Mouse (Mus musculus): Measurements from ENCODE around the gene BC107364. TPM values are rescaled to one million over a fixed set of nuclear protein-coding genes. Genes with fewer than 3 reads are reported as not detected.
"Not testable (repeated sequence)": the region's sequence is repeated elsewhere in the genome, so short reads cannot be mapped to it uniquely, and the experiment has no call there.

Gene BC107364
- polyA plus RNA-seq, 1 experiment from 2014 or later = not detected

DNA sequence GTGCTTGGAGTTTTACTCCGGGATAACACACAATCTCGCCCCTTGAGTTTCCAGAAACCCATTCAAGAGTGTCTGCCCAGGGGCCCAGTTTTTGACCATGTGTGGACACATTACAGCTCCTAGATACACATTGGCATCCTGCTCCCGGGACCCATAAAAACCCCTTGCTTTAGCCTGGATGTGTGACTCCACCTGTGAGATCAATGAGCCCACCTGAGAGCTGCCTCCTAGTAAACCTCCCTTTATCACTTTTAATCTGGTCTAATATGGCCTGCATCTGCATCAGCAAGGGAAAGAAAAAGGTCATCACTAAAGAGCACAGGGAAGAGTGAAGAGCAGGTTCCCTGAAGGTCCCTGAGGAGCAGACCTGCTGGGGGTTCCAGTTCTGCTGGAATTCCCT, 29.8 kb upstream of the BC107364 start:
- Histone ChIP-seq H3K4me2 (ENCODE audit: low read length) (no peak overlapping the region), H3K9ac (replicated peaks; ENCODE audit: low read length) (no peak overlapping the region), H3K27ac (replicated peaks; ENCODE audit: low read depth, low read length) (no peak overlapping the region), H3K36me3 (ENCODE audit: control insufficient read depth, insufficient read depth, low read length) (no peaks in the 10 kb centered on the region), H3K4me3 (replicated peaks; ENCODE audit: low read depth, low read length) (no peak overlapping the region), H3K4me1 (ENCODE audit: control insufficient read depth, insufficient read depth, low read length) (no peaks in the 10 kb centered on the region), H3K27me3 (ENCODE audit: control insufficient read depth, insufficient read depth, low read length) (peaks cover 24% of the 10 kb centered on the region), H3K9me3 (ENCODE audit: control insufficient read depth, low read length) (no peaks in the 10 kb centered on the region)
- no peak for DNase-seq
- ATAC-seq (ENCODE audit: low FRiP score, low TSS enrichment) = no peak
- 88% methylated on average over 3 of the region's 3 CpGs for WGBS

DNA sequence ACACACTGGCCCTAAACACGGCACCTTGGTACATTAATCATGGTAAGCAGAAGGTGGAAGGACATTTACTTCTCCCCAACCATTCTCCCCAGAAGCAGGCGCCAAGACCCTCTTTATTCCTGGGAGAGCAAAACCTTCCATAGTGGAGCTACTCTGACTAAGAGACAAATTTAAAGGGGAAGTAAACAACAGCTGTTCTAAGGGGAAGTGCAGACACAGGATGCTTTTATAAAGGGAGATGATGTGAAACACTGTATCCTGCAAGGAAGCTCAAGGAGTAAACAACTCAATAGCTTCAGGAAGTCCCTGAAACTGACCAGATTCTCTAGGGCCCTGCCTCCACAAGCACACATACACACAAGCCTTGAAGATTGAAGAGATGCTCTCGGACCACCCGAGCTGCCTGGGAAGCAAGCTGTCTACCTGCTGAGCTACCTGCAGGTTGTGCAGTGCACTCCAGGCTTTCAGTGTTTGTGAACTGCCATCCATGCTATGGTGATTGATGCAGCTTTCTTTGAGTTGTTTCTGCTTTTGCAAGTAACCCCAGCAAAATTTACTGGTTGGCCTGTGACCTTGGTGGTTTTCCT, 28.7 kb upstream of the BC107364 start:
- DNase-seq (no peak), ATAC-seq (ENCODE audit: low FRiP score, low TSS enrichment) (no peak)
- Histone ChIP-seq H3K9me3 (ENCODE audit: control insufficient read depth, low read length) (no peaks in the 10 kb centered on the region), H3K4me3 (replicated peaks; ENCODE audit: low read depth, low read length) (no peak overlapping the region), H3K27me3 (ENCODE audit: control insufficient read depth, insufficient read depth, low read length) (peaks cover 34% of the 10 kb centered on the region), H3K9ac (replicated peaks; ENCODE audit: low read length) (no peak overlapping the region), H3K36me3 (ENCODE audit: control insufficient read depth, insufficient read depth, low read length) (no peaks in the 10 kb centered on the region), H3K4me1 (ENCODE audit: control insufficient read depth, insufficient read depth, low read length) (no peaks in the 10 kb centered on the region), H3K27ac (replicated peaks; ENCODE audit: low read depth, low read length) (no peak overlapping the region), H3K4me2 (ENCODE audit: low read length) (no peak overlapping the region)
- WGBS = 90% methylated on average over 4 of the region's 4 CpGs

DNA sequence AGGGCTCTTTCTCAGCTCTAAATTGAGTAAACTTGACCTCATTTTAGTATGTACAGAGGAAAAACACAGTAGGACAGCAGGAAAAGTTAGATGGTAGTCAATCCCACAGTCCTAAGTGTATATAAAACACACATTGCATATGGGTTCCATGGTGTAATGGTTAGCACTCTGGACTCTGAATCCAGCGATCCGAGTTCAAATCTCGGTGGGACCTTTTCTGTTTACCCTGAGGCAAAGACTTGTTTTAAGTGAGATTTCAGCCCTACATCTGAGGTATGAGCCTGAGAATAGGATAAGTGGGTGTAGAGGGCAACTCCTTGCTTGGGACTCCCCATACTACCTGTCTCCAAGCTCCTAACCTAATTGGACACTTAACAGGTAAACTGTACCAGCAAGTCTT, 27.1 kb upstream of the BC107364 start:
- no peak overlapping the region for H3K4me3 ChIP-seq (replicated peaks; ENCODE audit: low read depth, low read length)
- peaks cover 39% of the 10 kb centered on the region for H3K27me3 ChIP-seq (ENCODE audit: control insufficient read depth, insufficient read depth, low read length)
- 25% methylated on average over 3 of the region's 3 CpGs for WGBS
- DNase-seq (no peak), ATAC-seq (ENCODE audit: low FRiP score, low TSS enrichment) (no peak)
- H3K9ac ChIP-seq (replicated peaks; ENCODE audit: low read length) = no peak overlapping the region
- H3K27ac ChIP-seq (replicated peaks; ENCODE audit: low read depth, low read length) = no peak overlapping the region
- no peaks in the 10 kb centered on the region for H3K36me3 ChIP-seq (ENCODE audit: control insufficient read depth, insufficient read depth, low read length)
- H3K4me1 ChIP-seq (ENCODE audit: control insufficient read depth, insufficient read depth, low read length) = peaks cover 5% of the 10 kb centered on the region; the same call in 1 of the 2 replicates
- H3K9me3 ChIP-seq (ENCODE audit: control insufficient read depth, low read length) = no peaks in the 10 kb centered on the region
- H3K4me2 ChIP-seq (ENCODE audit: low read length) = no peak overlapping the region

DNA sequence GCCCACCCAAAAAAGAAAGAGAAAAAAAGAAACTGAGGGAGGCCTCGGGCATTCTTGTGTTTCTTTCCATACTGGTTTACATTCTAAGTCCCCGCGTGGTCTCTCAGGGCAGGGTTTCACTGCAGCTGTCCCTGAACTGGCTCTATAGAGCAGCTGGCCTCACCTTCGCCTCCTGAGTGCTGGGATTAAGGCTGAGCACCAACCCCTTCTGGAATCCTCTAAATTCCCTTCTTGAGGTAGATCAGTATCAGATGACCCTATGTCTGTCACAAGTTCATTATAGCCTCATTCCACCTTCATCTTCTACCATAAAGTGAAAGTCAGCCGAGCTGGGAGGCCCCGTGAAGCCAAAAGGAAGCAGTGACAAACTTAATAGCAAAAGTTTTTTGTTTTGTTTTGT, 25.5 kb upstream of the BC107364 start:
- Histone ChIP-seq H3K4me2 (ENCODE audit: low read length) (no peak overlapping the region), H3K27ac (replicated peaks; ENCODE audit: low read depth, low read length) (no peak overlapping the region), H3K9me3 (ENCODE audit: control insufficient read depth, low read length) (no peaks in the 10 kb centered on the region), H3K4me1 (ENCODE audit: control insufficient read depth, insufficient read depth, low read length) (peaks cover 5% of the 10 kb centered on the region; the same call in 1 of the 2 replicates), H3K4me3 (replicated peaks; ENCODE audit: low read depth, low read length) (no peak overlapping the region), H3K27me3 (ENCODE audit: control insufficient read depth, insufficient read depth, low read length) (peaks cover 49% of the 10 kb centered on the region), H3K9ac (replicated peaks; ENCODE audit: low read length) (no peak overlapping the region), H3K36me3 (ENCODE audit: control insufficient read depth, insufficient read depth, low read length) (no peaks in the 10 kb centered on the region)
- ATAC-seq (ENCODE audit: low FRiP score, low TSS enrichment) (no peak), DNase-seq (no peak)
- 65% methylated on average over 6 of the region's 6 CpGs for WGBS

DNA sequence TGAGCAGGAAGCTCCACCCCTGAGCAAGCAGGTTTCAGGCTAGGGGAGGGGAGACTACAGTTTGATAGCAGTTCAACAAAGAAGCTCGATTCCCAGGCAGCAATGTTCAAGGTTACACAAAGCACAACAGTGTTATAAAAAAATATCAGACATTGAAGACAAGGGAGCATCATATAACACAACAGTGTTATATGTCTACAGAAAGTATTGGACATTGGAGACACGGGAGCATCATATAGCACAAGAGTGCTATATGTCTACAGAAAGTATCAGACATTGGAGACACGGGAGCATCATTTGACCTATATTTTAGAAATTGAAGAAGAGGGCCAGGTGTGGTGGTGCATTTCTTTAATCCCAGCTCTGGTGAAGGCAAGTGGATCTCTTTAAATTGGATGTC, 25.0 kb upstream of the BC107364 start:
- no peak overlapping the region for H3K9ac ChIP-seq (replicated peaks; ENCODE audit: low read length)
- H3K4me1 ChIP-seq (ENCODE audit: control insufficient read depth, insufficient read depth, low read length) = peaks cover 5% of the 10 kb centered on the region; the same call in 1 of the 2 replicates
- H3K36me3 ChIP-seq (ENCODE audit: control insufficient read depth, insufficient read depth, low read length) = no peaks in the 10 kb centered on the region
- peaks cover 50% of the 10 kb centered on the region for H3K27me3 ChIP-seq (ENCODE audit: control insufficient read depth, insufficient read depth, low read length)
- no peak overlapping the region for H3K27ac ChIP-seq (replicated peaks; ENCODE audit: low read depth, low read length)
- WGBS = 58% methylated on average over 3 of the region's 3 CpGs
- no peak for DNase-seq
- H3K4me2 ChIP-seq (ENCODE audit: low read length) = no peak overlapping the region
- no peak for ATAC-seq (ENCODE audit: low FRiP score, low TSS enrichment)
- no peaks in the 10 kb centered on the region for H3K9me3 ChIP-seq (ENCODE audit: control insufficient read depth, low read length)
- H3K4me3 ChIP-seq (replicated peaks; ENCODE audit: low read depth, low read length) = no peak overlapping the region

DNA sequence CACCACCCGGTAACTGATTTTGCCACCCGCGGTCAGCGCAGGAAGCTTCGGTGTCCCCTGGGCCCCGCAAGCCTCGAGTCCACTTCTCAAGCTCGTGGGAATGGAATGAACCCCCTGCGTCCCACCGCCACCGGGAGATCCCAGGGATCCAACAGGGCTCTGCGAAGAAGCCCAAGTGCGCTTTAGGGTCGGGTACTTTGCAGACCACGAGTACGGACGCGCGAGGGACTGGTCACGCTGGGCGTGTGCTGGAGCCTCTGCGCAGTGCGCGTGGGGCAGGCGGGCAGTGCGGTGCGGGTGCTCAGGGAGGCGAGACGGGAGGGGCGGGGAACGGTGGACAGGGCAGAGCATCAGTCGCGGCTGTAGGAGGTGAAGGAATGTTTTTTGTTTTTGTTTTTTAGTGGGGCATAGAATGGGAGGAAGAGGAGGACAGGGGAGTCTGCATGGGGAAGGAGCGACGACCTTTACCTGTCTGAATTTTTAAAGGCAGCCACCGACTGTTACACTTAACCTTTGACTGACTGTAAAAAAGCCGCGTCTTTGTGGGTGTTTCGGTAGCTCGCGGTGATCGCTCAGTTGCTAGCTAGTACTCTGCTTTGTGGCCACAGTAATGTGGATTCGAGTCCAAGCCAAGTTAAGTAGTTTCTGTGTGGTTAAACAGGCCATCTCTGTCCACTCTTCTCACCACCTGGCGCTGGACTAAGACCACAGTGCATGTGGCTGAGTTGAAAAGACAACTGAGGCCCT, 23.0 kb upstream of the BC107364 start:
- H3K4me1 ChIP-seq (ENCODE audit: control insufficient read depth, insufficient read depth, low read length) = peaks cover 5% of the 10 kb centered on the region; the same call in 1 of the 2 replicates
- 1% methylated on average over 44 of the region's 44 CpGs for WGBS
- H3K9ac ChIP-seq (replicated peaks; ENCODE audit: low read length) = peak overlapping the region; percentile 44
- H3K27me3 ChIP-seq (ENCODE audit: control insufficient read depth, insufficient read depth, low read length) = peaks cover 50% of the 10 kb centered on the region
- peak; percentile 17 for DNase-seq
- H3K36me3 ChIP-seq (ENCODE audit: control insufficient read depth, insufficient read depth, low read length) = no peaks in the 10 kb centered on the region
- peak overlapping the region; percentile 63 for H3K4me2 ChIP-seq (ENCODE audit: low read length)
- no peak for ATAC-seq (ENCODE audit: low FRiP score, low TSS enrichment)
- H3K27ac ChIP-seq (replicated peaks; ENCODE audit: low read depth, low read length) = no peak overlapping the region
- H3K9me3 ChIP-seq (ENCODE audit: control insufficient read depth, low read length) = no peaks in the 10 kb centered on the region
- peak overlapping the region; percentile 34 for H3K4me3 ChIP-seq (replicated peaks; ENCODE audit: low read depth, low read length)

DNA sequence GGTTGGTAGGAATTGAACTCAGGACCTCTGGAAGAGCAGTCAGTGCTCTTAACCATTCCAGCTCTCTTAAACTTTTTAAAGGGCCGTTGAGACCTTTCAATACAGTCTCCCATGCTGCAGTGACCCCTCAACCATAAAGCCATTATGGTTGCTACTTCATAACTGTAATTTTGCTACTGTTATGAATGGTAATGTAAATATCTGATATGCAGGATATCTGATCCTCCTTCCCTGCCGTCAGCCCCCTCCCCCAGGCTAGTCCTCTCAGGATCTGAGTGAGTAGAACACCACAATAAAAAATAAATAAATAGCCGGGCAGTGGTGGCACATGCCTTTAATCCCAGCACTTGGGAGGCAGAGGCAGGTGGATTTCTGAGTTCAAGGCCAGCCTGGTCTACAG, 21.4 kb upstream of the BC107364 start:
- not testable (repeated sequence) for H3K9me3 ChIP-seq (ENCODE audit: control insufficient read depth, low read length); DNase-seq; H3K4me3 ChIP-seq (replicated peaks; ENCODE audit: low read depth, low read length); ATAC-seq (ENCODE audit: low FRiP score, low TSS enrichment); H3K4me2 ChIP-seq (ENCODE audit: low read length); H3K36me3 ChIP-seq (ENCODE audit: control insufficient read depth, insufficient read depth, low read length); H3K27ac ChIP-seq (replicated peaks; ENCODE audit: low read depth, low read length); H3K4me1 ChIP-seq (ENCODE audit: control insufficient read depth, insufficient read depth, low read length); H3K9ac ChIP-seq (replicated peaks; ENCODE audit: low read length)
- 74% methylated on average over 3 of the region's 3 CpGs for WGBS
- peaks cover 50% of the 10 kb centered on the region for H3K27me3 ChIP-seq (ENCODE audit: control insufficient read depth, insufficient read depth, low read length)

DNA sequence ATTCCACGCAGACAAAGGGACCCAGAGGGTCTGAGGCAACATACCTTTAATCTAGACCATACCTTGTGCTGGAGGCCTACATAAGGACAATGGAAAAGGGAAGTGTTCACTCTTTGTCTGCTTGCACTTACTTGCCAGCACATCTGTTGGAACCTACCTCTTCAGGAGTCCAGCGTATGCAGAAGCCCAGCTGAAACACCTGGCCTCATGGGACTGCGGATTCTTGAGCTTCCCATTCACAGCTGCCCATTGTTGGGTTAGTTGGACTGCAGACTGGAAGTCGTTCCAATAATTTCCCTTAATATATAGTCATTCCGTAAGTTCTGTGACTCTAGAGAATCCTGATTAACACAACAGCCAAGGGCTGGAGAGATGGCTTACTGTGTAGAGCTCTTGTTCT, 20.0 kb upstream of the BC107364 start:
- no peak overlapping the region for H3K9ac ChIP-seq (replicated peaks; ENCODE audit: low read length)
- DNase-seq (no peak), ATAC-seq (ENCODE audit: low FRiP score, low TSS enrichment) (no peak)
- H3K27me3 ChIP-seq (ENCODE audit: control insufficient read depth, insufficient read depth, low read length) = peaks cover 37% of the 10 kb centered on the region
- no peaks in the 10 kb centered on the region for H3K36me3 ChIP-seq (ENCODE audit: control insufficient read depth, insufficient read depth, low read length)
- H3K27ac ChIP-seq (replicated peaks; ENCODE audit: low read depth, low read length) = no peak overlapping the region
- H3K4me1 ChIP-seq (ENCODE audit: control insufficient read depth, insufficient read depth, low read length) = peaks cover 5% of the 10 kb centered on the region; the same call in 1 of the 2 replicates
- H3K9me3 ChIP-seq (ENCODE audit: control insufficient read depth, low read length) = no peaks in the 10 kb centered on the region
- H3K4me3 ChIP-seq (replicated peaks; ENCODE audit: low read depth, low read length) = no peak overlapping the region
- H3K4me2 ChIP-seq (ENCODE audit: low read length) = no peak overlapping the region
- 92% methylated on average over 5 of the region's 5 CpGs for WGBS

DNA sequence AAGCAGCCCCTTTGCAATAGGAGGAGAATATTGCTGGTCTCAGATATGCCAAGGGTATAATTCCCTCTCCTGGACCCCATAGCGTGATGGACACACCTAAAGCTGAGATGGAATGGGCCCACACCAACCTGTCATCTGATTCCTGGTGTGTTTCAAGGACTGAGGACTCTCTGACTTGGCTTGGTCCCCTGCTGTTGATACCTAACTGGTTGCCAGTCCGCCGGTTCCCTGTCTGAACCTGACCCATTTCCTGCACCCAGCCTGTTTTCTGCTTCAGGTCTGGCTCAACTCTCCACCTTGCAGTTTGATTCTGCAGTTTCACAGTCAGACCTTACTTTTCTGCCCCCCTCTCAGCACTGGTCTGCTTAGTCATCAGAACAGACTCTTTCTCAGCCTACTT, 17.5 kb upstream of the BC107364 start:
- H3K4me1 ChIP-seq (ENCODE audit: control insufficient read depth, insufficient read depth, low read length) = no peaks in the 10 kb centered on the region
- 82% methylated on average over 3 of the region's 3 CpGs for WGBS
- H3K4me3 ChIP-seq (replicated peaks; ENCODE audit: low read depth, low read length) = no peak overlapping the region
- no peaks in the 10 kb centered on the region for H3K9me3 ChIP-seq (ENCODE audit: control insufficient read depth, low read length)
- DNase-seq = no peak
- no peak overlapping the region for H3K9ac ChIP-seq (replicated peaks; ENCODE audit: low read length)
- peaks cover 25% of the 10 kb centered on the region for H3K27me3 ChIP-seq (ENCODE audit: control insufficient read depth, insufficient read depth, low read length)
- no peak overlapping the region for H3K27ac ChIP-seq (replicated peaks; ENCODE audit: low read depth, low read length)
- no peak overlapping the region for H3K4me2 ChIP-seq (ENCODE audit: low read length)
- no peak for ATAC-seq (ENCODE audit: low FRiP score, low TSS enrichment)
- no peaks in the 10 kb centered on the region for H3K36me3 ChIP-seq (ENCODE audit: control insufficient read depth, insufficient read depth, low read length)
